Mouse (Mus musculus) midbrain, embryonic 12.5 days (tissue): ENCODE results near the gene Nfatc4. TPM values are rescaled to one million over a fixed set of nuclear protein-coding genes. Genes with fewer than 3 reads are reported as not detected.

Source experiments
- ATAC-seq: fragments of 200-750 bp; cut with Nextera tagmentation; 2 replicates; pipeline ENCODE4 v1.8.0; 2017; ENCODE audit warnings: low read depth, moderate TSS enrichment, moderate library complexity; ENCODE audit not compliant: low FRiP score
- H3K27ac ChIP-seq: fragments of 300-500 bp; sonication (generic); replicated peaks from 2 replicates; pipeline ENCODE4 v1.5.1; 2016; ENCODE audit warnings: mild to moderate bottlenecking
- H3K27me3 ChIP-seq: fragments of 300-500 bp; sonication (generic); 2 replicates; pipeline ENCODE4 v1.6.1; 2016; ENCODE audit warnings: mild to moderate bottlenecking
- H3K36me3 ChIP-seq: fragments of 300-500 bp; sonication (generic); 2 replicates; pipeline ENCODE4 v1.6.1; 2016
- H3K4me1 ChIP-seq: fragments of 300-500 bp; sonication (generic); 2 replicates; pipeline ENCODE4 v1.6.1; 2016
- H3K4me2 ChIP-seq: fragments of 300-500 bp; sonication (generic); replicated peaks from 2 replicates; pipeline ENCODE4 v1.6.1; 2016; ENCODE audit warnings: mild to moderate bottlenecking, moderate library complexity
- H3K4me3 ChIP-seq: fragments of 300-500 bp; sonication (generic); 2 replicates; pipeline ENCODE4 v1.5.1; 2016; ENCODE audit warnings: mild to moderate bottlenecking
- H3K9ac ChIP-seq: fragments of 300-500 bp; sonication (generic); replicated peaks from 2 replicates; pipeline ENCODE4 v1.6.1; 2016; ENCODE audit warnings: mild to moderate bottlenecking, moderate library complexity
- H3K9me3 ChIP-seq: fragments of 300-500 bp; sonication (generic); 2 replicates; pipeline ENCODE4 v1.6.1; 2016; ENCODE audit warnings: mild to moderate bottlenecking
- WGBS: fragments of 180-500 bp; shearing (Covaris S2); methylation state at CpG from one replicate; pipeline ENCODE4 v1.1.7; 2016; 5-methylcytosine and 5-hydroxymethylcytosine counted together
- polyA plus RNA-seq: library from polyadenylated mRNA; unstranded; fragments of >200 nt; fragmentation: Nextera tagmentation; extraction: Ambion mirVana; gene quantifications from 2 replicates; pipeline ENCODE4 v1.2.1, GENCODE M21; 2016

Nfatc4 gene
- polyA plus RNA-seq, 1 experiment from 2014 or later: 24.0 TPM

- Histone ChIP-seq H3K4me2 (peak overlapping the region; percentile 86), H3K36me3 (no peaks in the 10 kb centered on the region), H3K27me3 (peaks cover 34% of the 10 kb centered on the region), H3K4me1 (peaks cover 47% of the 10 kb centered on the region), H3K9ac (peak overlapping the region; percentile 77), H3K9me3 (no peaks in the 10 kb centered on the region), H3K27ac (peak overlapping the region; percentile 90), H3K4me3 (peak overlapping the region; percentile 64)
- ATAC-seq: peak; percentile 0; the same call in 1 of the 2 replicates
- WGBS: 0% methylated on average over 10 of the region's 10 CpGs
Measured at GRCm38 (mm10) chr14:55824001-55824480, 1.1 kb downstream of the Nfatc4 start.

GRCm38 (mm10) chr14:55824481-55825215, 1.7 kb downstream of the Nfatc4 start:
- Histone ChIP-seq H3K27me3 (peaks cover 34% of the 10 kb centered on the region), H3K27ac (peak overlapping the region; percentile 90), H3K4me3 (peak overlapping the region; percentile 64), H3K9me3 (no peaks in the 10 kb centered on the region), H3K4me1 (peaks cover 47% of the 10 kb centered on the region), H3K36me3 (no peaks in the 10 kb centered on the region), H3K9ac (peak overlapping the region; percentile 65), H3K4me2 (peak overlapping the region; percentile 86)
- WGBS: under 1% methylated on average over 30 of the region's 32 CpGs
- ATAC-seq: 0 out of 2 replicates have a peak, but pooled peaks have one; percentile 1

DNA sequence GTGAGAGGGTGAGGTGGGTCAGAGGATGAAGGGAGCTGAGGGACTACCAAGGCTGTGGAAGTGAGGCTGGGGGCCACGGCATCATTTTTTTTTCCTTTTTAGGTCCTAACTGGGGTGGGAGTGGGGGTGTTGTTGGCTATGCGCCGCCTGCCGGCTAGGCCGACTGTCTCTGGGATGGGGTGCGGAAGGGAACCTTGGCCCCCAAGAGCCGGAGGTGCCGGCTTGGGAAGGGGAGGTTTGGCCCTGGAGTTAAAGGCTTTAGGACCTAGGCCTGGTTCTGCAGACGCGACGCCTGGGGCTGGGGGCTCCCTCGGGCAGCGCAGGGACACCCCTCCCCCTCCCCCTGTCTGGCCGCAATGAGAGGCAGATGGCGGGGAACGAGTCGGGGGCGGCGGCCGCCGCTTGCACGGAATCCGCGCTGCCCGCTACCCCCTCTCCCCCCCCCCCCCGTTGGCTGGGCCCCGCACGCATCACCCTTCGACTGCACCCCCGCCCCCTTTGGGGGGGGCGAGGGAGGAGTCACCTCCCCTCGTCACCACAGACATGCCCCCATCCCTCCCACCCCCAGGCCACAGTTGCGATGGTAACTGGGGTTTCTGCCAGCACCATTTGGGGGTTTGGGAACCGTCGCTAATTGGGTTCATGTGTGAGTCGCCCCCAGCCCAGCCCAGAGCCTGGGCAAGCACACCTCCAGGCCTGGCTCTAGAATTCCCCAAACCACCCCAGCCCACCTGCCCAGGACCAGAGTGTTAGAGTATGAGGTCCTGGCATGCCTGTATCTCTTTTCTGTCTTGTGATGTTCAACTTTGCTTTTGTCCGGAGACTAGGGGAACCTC, 2.5 kb downstream of the Nfatc4 start:
- peaks cover 47% of the 10 kb centered on the region for H3K4me1 ChIP-seq
- H3K27me3 ChIP-seq: peaks cover 34% of the 10 kb centered on the region

GRCm38 (mm10) chr14:55826142-55826541, 3.2 kb downstream of the Nfatc4 start:
- 6% methylated on average over 15 of the region's 15 CpGs for WGBS

More for the DNA sequence above, 2.5 kb downstream of the Nfatc4 start:
- Histone ChIP-seq H3K4me3 (peak overlapping the region; percentile 64), H3K4me2 (peak overlapping the region; percentile 86), H3K9ac (peak overlapping the region; percentile 65), H3K27ac (peak overlapping the region; percentile 49), H3K36me3 (no peaks in the 10 kb centered on the region), H3K9me3 (no peaks in the 10 kb centered on the region)
- peak; percentile 45; the same call in 1 of the 2 replicates for ATAC-seq
- WGBS: under 1% methylated on average over 15 of the region's 37 CpGs

DNA sequence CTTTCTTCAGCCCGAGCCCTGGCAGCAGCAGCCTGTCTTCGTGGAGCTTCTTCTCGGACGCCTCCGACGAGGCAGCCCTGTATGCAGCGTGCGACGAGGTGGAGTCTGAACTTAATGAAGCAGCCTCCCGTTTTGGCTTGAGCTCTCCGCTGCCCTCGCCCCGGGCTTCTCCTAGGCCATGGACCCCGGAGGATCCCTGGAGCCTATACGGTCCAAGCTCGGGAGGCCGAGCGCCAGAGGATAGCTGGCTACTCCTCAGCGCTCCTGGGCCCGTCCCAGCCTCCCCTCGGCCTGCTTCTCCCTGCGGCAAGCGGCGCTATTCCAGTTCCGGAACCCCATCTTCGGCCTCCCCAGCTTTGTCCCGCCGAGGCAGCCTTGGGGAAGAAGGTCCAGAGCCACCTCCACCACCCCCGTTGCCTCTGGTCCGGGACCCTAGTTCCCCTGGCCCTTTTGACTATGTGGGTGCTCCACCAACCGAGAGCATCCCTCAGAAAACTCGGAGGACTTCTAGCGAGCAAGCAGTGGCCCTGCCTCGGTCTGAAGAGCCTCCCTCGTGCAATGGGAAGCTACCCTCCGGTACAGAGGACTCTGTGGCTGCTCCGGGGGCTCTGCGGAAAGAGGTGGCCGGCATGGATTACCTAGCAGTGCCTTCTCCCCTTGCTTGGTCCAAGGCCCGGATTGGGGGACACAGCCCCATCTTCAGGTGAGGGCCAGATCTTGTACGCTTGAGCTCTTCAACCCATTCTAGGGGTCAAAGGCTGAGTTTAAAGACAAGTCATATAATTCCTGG, 3.8 kb downstream of the Nfatc4 start:
- Histone ChIP-seq H3K4me1 (peaks cover 47% of the 10 kb centered on the region), H3K27ac (peak overlapping the region; percentile 12; the same call in 1 of the 2 replicates), H3K36me3 (no peaks in the 10 kb centered on the region), H3K9me3 (no peaks in the 10 kb centered on the region), H3K4me3 (peak overlapping the region; percentile 64), H3K4me2 (peak overlapping the region; percentile 86), H3K27me3 (peaks cover 34% of the 10 kb centered on the region), H3K9ac (peak overlapping the region; percentile 65; the same call in 1 of the 2 replicates)
- ATAC-seq: no peak
- 10% methylated on average over 36 of the region's 41 CpGs for WGBS

More at GRCm38 (mm10) chr14:55826142-55826541, 3.2 kb downstream of the Nfatc4 start:
- Histone ChIP-seq H3K36me3 (no peaks in the 10 kb centered on the region), H3K4me3 (peak overlapping the region; percentile 64), H3K27ac (no peak overlapping the region; the same call in 1 of the 2 replicates), H3K27me3 (peaks cover 34% of the 10 kb centered on the region), H3K9me3 (no peaks in the 10 kb centered on the region), H3K4me1 (peaks cover 47% of the 10 kb centered on the region), H3K9ac (peak overlapping the region; percentile 65), H3K4me2 (peak overlapping the region; percentile 86)
- no peak; the same call in 1 of the 2 replicates for ATAC-seq

- no peaks in the 10 kb centered on the region for H3K36me3 ChIP-seq
- H3K4me1 ChIP-seq: peaks cover 33% of the 10 kb centered on the region
- WGBS: 35% methylated on average over 3 of the region's 3 CpGs
- H3K27me3 ChIP-seq: peaks cover 34% of the 10 kb centered on the region
- ATAC-seq: no peak
- no peak overlapping the region for H3K27ac ChIP-seq
- no peaks in the 10 kb centered on the region for H3K9me3 ChIP-seq
- H3K9ac ChIP-seq: no peak overlapping the region
- H3K4me2 ChIP-seq: no peak overlapping the region
- H3K4me3 ChIP-seq: no peak overlapping the region
Measured at GRCm38 (mm10) chr14:55828716-55829263, 5.8 kb downstream of the Nfatc4 start.

DNA sequence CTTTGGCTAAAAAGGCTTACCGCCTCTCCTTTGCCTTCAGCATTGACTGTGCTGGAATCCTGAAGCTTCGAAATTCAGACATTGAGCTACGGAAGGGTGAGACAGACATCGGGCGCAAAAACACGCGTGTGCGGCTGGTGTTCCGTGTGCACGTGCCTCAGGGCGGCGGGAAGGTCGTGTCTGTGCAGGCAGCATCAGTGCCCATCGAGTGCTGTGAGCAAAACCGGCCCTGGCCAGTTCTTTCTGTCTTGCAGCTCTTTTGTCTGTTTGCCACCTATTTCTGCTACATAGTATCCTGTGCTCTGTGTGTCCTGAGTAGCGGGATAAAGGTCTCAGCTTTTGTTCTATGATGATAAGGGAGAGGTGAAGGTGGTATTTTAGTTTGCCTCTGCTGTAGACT, 6.9 kb downstream of the Nfatc4 start:
- H3K9me3 ChIP-seq: no peaks in the 10 kb centered on the region
- 91% methylated on average over 16 of the region's 16 CpGs for WGBS
- no peak overlapping the region for H3K27ac ChIP-seq
- no peak overlapping the region for H3K4me3 ChIP-seq
- H3K27me3 ChIP-seq: peaks cover 31% of the 10 kb centered on the region
- ATAC-seq: no peak
- no peaks in the 10 kb centered on the region for H3K36me3 ChIP-seq
- H3K4me2 ChIP-seq: no peak overlapping the region
- peaks cover 22% of the 10 kb centered on the region for H3K4me1 ChIP-seq
- H3K9ac ChIP-seq: no peak overlapping the region

DNA sequence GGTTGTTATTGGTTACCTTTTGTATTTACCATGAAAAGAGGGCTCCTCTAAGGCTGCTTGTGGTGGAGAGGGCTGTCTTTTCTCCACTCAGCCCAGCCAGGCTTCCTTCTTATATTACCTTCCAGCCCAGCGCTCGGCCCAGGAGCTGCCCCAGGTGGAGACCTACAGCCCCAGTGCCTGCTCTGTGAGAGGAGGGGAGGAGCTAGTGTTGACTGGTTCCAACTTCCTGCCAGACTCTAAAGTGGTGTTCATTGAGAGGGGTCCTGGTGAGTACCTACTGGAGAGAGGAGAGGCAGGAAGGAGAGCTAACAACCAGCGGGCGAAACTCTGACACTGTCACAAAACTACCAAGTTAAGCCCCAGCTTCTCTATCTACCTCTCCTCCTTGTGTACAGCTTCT, 7.4 kb downstream of the Nfatc4 start:
- Histone ChIP-seq H3K4me2 (no peak overlapping the region), H3K27me3 (peaks cover 26% of the 10 kb centered on the region), H3K4me3 (no peak overlapping the region), H3K27ac (no peak overlapping the region), H3K9ac (no peak overlapping the region), H3K36me3 (no peaks in the 10 kb centered on the region), H3K4me1 (peaks cover 17% of the 10 kb centered on the region), H3K9me3 (no peaks in the 10 kb centered on the region)
- WGBS: 97% methylated on average over 4 of the region's 4 CpGs
- ATAC-seq: no peak

- no peak overlapping the region for H3K4me2 ChIP-seq
- no peaks in the 10 kb centered on the region for H3K9me3 ChIP-seq
- WGBS: 87% methylated on average over 4 of the region's 4 CpGs
- H3K27ac ChIP-seq: no peak overlapping the region
- H3K9ac ChIP-seq: no peak overlapping the region
- no peak overlapping the region for H3K4me3 ChIP-seq
- H3K4me1 ChIP-seq: no peaks in the 10 kb centered on the region
- H3K36me3 ChIP-seq: no peaks in the 10 kb centered on the region
- no peak for ATAC-seq
- H3K27me3 ChIP-seq: 0 out of 2 replicates have a peak, but pooled peaks cover 2% of the 10 kb centered on the region
Measured at GRCm38 (mm10) chr14:55833126-55833525, 10.2 kb downstream of the Nfatc4 start.

DNA sequence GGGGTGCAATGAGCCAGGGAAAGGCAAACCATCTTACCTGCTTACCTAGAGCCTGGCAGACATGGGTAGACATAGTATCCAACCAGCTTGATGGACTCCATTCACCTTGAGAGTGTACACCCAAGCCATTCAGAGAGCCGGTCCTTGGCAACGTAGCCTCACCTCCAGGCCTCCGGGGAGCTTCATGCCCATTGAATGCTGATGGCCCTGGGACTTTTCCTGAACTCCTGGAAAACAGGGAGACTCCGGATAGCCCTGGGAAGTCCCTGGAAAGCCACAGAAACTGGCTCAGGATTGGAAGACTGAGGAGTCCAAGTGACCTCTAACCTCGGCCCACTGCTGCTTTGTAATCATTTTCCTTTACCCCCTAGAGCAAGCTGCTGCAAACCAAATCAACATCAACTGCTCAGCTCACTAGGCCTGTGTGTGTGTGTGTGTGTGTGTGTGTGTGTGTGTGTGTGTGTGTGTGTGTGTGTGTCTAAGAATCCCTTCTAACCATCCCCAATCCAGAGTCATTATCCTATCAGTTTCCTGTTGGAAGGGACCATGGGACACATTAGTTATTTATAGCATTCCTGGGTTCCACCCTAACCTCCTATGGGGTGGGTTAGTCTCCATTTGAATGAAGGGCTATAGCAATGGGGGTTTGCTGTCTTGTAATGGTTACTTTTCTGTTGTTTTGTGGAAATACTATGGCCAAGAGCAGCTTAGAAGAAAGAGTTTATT, 12.0 kb downstream of the Nfatc4 start:
- H3K4me1 ChIP-seq: no peaks in the 10 kb centered on the region; the same call in 1 of the 2 replicates
- H3K9me3 ChIP-seq: no peaks in the 10 kb centered on the region
- no peak for ATAC-seq
- H3K36me3 ChIP-seq: no peaks in the 10 kb centered on the region
- no peak overlapping the region for H3K27ac ChIP-seq
- WGBS: 71% methylated on average over 5 of the region's 5 CpGs
- no peak overlapping the region for H3K4me3 ChIP-seq
- no peak overlapping the region for H3K4me2 ChIP-seq
- H3K9ac ChIP-seq: no peak overlapping the region
- H3K27me3 ChIP-seq: no peaks in the 10 kb centered on the region
